Mouse (Mus musculus): Measurements from ENCODE around the gene Cyp2c39. TPM values are rescaled to one million over a fixed set of nuclear protein-coding genes. Genes with fewer than 3 reads are reported as not detected.
"Not testable (repeated sequence)": the region's sequence is repeated elsewhere in the genome, so short reads cannot be mapped to it uniquely, and the experiment has no call there.

Cyp2c39 gene
- total RNA-seq (2017): not detected in 2 replicates

- ATAC-seq (ENCODE audit: extremely low read depth, insufficient number of reproducible peaks, low FRiP score, poor library complexity, severe bottlenecking): no peak
Measured at GRCm38 (mm10) chr19:39510534-39510933, at the start of gene Cyp2c39. Cyp2c39 (plus strand) TSS chr19:39510862.

GRCm38 (mm10) chr19:39462941-39463340, 47.7 kb upstream of the Cyp2c39 start, which contains the start of gene Cyp2c38:
Cyp2c38 (minus strand) TSS chr19:39463075.
- no peak for ATAC-seq (ENCODE audit: extremely low read depth, insufficient number of reproducible peaks, low FRiP score, poor library complexity, severe bottlenecking)

GRCm38 (mm10) chr19:39463923-39464322, 46.7 kb upstream of the Cyp2c39 start:
- no peak for ATAC-seq (ENCODE audit: extremely low read depth, insufficient number of reproducible peaks, low FRiP score, poor library complexity, severe bottlenecking)

- ATAC-seq (ENCODE audit: extremely low read depth, insufficient number of reproducible peaks, low FRiP score, poor library complexity, severe bottlenecking): not testable (repeated sequence)
Measured at GRCm38 (mm10) chr19:39483961-39484360, 26.7 kb upstream of the Cyp2c39 start.

GRCm38 (mm10) chr19:39506341-39506740, 4.3 kb upstream of the Cyp2c39 start:
- no peak for ATAC-seq (ENCODE audit: extremely low read depth, insufficient number of reproducible peaks, low FRiP score, poor library complexity, severe bottlenecking)

- no peak for ATAC-seq (ENCODE audit: extremely low read depth, insufficient number of reproducible peaks, low FRiP score, poor library complexity, severe bottlenecking)
Measured at GRCm38 (mm10) chr19:39509533-39509932, 1.1 kb upstream of the Cyp2c39 start.

Other genes with a start within 250 kb of the Cyp2c39 start
- not detected in 2 replicates for gene Cyp2c29, start 241.5 kb upstream of the Cyp2c39 start, total RNA-seq (2017)
- gene Cyp2c38, start 47.8 kb upstream of the Cyp2c39 start, total RNA-seq (2017): not detected in 2 replicates
- gene Cyp2c67, start 138.2 kb downstream of the Cyp2c39 start, total RNA-seq (2017): not detected in 2 replicates
- not detected in 2 replicates for gene Cyp2c68, start 230.2 kb downstream of the Cyp2c39 start, total RNA-seq (2017)

All from neutrophil, adult 5-6 weeks (primary cell).